Mouse (Mus musculus) v-Abl transformed pro-B cells (cell line): Measurements from ENCODE around the gene Iqschfp.

ENCODE experiments used
- in situ Hi-C, 2 experiments: fragments of 400-800 bp; cut with MboI; formaldehyde crosslinking; loops; one replicate each; pipeline ENCODE4 v1.15.1; 2025; ENCODE audit not compliant: unreplicated experiment in 2 of 2

The Iqschfp gene

DNA sequence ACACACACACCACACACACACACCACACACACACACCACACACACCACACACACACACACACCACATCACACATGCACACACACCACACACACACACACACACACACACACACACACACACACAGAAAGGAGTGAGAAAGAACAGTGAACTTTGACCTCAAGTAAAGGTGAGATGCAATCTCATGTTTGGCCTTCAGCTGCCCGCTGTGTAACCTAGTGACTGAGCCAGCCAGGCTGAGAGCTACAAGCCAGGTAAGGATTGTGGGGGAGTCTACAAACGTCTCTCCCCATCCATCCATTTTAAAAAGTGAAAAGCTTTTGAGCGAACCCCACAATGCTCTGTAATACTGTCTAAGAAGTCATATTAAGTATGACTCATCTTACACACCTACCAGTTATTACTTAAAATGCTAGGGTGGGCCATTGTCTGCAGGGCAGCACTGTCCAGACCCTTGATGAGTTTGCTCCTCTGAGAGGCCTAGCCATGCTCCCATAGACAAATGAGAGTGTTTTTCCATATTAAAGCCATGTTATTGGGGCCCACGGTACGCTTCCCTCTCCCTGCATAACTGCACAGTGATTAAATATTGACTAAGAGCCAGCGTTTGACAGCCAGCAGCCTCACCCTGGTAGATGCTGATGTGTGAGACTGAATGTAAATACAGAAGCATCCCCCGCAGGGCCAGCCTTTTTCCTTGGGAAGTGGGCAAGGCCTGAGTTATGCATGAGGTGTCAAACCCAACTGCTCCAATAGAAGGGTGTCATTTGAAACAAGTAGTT is 621.5 kb downstream of the Iqschfp start:
- in situ Hi-C loops: no loop called here

DNA sequence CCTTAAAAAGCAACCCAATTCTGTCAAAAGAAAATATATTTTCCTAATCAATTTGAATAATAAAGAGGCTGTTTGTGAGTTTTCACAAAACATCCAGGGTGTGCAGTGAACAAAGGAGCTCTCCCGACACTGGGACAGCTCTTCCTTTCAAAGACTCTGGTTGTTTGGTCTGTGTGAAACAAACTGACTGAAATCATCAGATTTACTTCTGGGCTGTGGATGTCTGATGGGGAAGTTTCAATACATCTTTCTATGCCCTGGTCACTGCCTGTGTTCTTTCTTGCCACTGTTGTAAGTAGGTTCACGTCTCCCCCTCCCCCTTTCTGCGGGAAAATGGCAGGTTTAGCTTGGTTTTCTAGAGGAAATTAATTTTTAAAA is 622.1 kb downstream of the Iqschfp start:
- in situ Hi-C loops: no loop called here

DNA sequence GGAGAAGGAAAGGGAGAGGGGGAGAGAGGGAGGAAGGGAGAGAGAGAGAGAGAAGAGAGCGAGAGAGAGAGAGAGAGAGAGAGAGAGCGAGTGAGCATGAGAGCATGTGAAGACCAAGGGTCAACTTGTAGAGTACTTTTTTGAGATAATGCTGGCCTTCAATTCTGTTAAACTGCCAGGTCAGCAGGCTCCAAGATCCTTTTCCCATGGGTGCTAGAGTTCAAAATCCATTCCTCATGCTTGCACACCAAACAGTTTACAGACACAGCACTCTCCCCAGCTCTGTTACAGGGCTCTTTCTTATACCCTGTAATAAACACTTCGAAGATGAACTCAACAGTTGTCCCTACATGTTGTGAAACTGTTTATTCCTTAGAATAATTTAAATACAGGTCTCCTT is 622.7 kb downstream of the Iqschfp start:
- in situ Hi-C loops: no loop called here

DNA sequence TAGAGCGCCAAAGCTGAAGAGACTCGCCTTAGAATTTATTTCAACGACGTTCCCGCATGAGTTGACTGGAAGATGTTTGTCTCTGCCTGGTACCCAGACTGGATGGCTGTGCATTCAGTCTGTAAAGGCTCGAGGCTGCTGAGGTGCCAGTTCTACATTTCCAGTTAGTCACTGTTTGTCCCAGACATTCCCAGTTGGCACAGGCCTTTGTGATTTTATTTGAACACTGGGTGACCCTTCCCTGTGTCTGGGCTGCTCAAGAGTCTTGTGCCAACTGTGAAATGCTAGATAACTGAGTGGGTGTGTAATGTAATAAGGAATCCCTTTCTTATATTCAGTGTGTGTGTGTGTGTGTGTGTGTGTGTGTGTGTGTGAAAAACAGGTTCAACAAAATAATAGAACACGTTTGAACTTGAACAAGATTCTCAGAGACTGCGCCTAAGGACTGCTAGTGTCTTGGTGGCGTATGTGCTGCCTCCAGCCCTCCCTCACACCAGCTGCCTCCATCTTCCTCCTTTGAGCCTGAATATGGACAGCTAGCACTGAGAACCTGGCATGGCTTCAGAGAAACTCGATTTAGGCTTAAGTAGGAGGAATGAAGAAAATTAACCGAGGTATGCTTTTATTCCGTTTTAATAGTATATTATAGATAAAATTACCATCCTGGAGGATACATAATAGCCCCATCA is 624.5 kb downstream of the Iqschfp start:
- in situ Hi-C loops: no loop called here

DNA sequence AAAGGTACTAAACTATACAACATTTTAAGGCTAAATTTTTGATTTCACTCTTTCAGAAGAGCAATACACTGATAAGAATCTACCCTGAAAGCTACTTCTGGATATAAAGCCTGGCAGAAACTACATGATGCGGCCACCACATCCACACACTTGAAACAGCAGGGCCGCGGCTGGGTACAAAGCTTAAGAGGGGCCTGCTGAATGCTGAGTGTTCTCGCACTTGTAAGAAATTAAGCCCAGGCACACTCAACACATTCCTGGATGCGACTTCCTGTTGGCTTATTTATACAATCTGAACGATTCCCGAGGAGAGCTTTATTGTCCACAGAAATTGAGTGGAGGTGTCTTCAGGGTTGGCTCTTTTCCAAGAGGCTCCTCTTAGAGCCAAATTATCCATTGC is 625.2 kb downstream of the Iqschfp start:
- in situ Hi-C loops: no loop called here

DNA sequence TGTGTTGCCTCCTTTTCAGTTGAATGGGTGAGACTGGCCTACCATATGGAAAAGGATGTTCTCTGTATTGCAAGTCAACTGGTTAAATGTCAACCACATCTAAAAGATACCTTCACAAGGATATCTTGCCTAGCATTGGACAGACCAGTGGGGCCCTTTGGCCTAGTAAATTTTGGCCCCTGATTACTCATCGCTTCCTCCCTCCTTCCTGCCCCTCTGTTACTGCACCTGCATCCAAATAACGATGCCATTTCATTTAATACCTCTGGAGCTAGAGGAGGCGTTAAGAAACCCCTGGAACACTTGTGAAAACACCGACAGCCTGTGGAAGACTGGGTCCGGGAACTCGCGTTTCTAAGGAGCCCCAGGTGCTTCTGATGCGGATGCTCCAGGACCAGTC is 626.0 kb downstream of the Iqschfp start:
- in situ Hi-C loops: no loop called here

DNA sequence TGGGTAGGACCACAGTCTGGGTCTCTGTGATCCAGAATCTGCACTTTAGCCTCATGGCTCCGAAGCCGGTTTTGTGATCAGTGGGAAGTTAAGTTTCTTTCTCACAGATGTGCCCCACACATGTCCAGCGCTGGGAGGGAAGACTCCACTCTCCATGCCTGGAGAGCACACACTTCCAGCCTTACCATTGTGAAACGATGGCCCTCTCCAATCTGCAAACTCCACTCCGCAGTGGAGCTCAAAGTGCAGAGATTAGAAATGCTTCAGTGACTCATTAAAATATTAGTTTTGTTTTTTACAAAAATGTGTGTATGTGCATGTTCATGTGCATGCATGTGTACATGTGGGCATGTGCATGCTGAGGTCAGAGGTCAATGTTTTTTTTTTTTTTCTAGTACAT is 626.6 kb downstream of the Iqschfp start:
- in situ Hi-C loops: no loop called here

DNA sequence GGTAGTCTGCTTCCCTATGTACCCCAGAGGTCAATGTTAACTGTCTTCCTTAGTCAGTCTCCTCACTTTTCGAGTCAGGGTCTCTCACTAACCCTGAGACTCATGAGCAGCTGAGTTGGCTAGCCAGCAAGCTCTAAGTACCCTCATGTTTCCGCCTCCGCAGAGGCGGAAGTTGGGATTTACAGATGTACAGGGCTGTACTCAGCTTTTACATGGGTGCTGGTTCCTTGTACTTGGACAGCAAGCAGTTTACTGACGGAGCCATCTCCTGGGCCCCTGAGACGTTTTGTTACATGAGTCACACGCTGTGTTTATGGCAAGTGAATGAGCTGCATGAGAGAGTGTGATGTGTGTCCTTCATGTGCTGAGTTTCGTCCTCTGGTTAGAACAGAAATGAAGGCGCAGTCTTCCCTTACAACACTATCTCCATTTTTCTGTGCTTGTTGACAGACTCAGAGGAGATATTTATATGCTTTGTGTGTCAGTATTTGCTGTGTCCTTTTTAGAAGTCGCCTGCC is 633.4 kb downstream of the Iqschfp start:
- in situ Hi-C loops: no loop called here

DNA sequence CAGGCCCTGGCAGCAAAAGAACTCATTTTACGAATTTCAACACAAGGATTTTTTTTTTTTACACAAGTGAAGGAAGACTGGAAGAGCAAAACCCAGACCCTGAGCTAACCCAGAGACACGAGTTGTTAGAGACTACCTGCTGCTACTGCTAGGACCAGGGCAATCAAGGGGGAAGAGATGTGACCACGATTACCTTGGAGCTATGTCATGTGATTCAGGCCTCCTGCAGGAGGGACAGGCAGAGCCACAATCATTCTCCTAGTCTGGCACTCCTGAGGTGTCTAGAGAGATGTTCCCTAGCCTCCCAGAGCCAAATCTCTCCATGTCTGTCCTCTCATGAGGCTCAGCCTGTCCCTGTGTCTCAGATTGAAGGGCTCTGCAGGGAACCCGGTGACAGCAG is 634.4 kb downstream of the Iqschfp start:
- in situ Hi-C loops: no loop called here

DNA sequence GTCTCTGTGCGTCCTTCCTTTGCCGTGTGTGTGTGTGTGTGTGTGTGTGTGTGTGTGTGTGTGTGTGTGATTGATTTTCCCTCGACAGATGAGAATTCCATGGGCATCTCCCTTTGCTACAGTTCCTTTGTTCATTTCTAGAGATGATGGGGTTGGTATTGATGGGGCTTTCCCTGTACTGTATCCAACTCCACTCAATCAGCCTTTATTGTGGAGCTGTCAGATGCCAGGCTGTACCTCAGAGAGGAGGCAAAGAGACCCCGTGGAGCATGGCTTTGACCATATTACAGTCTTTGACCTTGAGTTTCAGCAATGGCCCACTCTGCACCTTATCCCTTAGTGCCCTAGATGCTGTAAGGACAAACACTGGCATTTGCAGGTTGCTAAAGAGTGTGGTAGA is 635.1 kb downstream of the Iqschfp start:
- in situ Hi-C loops: no loop called here

DNA sequence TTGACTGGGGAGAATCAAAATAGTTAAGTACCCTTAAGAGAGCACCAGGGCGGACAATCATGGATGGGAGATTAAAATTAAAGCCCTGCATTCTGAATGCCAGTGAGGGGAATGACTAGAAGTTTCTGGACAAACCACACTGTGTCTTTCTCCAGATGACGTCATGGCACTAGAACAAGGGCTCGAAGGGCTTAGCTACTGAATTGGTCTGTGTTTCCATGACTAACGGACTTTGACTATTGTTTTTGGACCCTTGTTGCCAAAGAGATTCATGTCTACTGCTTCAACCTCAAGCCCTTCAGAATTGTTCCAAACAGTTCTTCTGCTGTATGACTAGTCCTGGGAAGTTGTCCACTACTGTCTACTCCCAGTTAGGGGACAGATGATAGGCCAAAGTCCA is 639.9 kb downstream of the Iqschfp start:
- in situ Hi-C loops: no loop called here

DNA sequence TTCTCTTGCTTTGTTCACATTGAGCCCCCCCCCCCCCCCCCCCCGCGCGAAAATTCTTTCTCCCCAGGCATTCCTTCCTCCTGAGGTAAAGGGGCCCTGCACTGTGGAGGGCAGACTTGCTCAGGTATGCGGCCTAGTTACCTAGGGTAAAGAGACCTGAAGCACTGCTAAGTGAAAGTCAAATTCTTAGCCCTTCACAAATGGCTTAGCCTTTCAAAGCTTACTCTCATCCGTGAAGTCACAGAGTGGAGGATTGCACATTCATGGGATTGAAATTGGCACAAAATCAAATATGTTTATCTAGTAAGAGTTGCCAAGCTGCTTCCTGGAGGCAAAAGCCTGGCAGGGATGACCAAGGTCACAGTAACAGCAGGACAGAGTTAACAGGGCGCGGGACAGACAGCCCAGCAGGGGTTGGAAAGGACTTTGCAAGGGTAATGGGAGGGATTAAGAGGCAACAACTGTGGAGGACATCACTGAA is 642.6 kb downstream of the Iqschfp start:
- in situ Hi-C loops: no loop called here

DNA sequence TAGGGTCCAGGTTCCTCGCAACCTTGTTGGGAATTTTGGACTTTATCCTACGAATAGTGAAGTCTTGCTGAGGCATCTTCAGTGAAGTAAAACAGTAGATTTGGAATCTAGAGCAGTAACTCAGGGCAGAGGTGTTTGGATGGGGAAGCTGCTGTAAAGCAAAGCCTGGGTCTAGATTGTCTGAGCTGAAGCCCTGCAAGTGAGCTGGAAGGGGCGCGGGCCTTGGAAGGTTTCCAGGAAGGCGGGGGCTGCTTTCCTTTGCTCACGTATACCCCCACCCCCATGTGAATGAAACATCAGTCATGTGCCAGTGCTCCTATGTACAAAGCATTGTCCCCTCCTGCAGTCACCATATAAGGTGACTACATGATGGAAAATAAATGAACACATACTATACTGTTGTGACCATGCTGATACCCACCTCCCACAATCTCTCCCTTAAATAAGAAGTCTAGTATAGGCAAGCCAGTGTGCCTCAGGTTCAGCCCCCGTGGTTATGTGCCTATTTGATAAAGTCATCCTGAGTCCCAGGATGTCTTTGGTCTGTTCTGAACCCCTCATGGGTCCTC is 643.2 kb downstream of the Iqschfp start:
- in situ Hi-C loops: no loop called here

DNA sequence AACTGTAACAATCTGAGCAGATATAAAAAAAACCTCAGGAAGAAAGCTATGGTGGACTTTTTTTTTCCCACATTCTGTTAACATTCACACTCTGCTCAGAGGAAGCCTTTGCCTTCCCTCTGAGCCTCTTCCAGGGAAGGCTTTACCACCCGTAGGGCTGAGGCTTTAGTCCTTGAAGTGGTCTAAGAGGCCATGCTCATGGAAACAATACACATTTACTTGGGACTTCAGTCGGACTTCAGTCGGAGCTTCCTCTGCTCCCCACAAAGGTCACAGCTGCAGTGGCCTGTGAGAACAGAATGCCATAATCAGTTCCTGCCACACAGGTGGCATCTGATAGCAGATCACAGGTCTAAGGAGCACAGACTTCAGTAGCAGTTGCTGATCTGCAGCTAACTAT is 644.0 kb downstream of the Iqschfp start:
- in situ Hi-C loops: no loop called here

DNA sequence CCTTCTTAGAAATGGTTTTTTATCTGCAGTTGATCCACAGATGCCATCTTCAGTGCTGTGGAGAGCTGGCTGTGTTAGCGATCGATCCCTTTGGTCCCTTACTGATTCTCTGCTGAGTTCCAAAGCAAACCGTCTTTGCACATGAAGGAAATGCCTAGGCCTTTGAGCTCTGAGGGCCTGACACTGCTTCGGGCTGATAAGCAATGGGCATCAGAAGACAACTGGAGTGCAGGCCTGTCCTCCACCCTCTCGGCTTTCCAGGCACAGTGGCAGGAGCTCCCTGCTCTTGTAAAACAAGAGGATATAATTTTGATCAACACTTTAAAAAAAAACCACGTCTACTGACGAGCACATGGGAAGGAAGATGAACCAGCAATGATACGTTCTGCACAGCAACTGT is 649.7 kb downstream of the Iqschfp start:
- in situ Hi-C loops: no loop called here

DNA sequence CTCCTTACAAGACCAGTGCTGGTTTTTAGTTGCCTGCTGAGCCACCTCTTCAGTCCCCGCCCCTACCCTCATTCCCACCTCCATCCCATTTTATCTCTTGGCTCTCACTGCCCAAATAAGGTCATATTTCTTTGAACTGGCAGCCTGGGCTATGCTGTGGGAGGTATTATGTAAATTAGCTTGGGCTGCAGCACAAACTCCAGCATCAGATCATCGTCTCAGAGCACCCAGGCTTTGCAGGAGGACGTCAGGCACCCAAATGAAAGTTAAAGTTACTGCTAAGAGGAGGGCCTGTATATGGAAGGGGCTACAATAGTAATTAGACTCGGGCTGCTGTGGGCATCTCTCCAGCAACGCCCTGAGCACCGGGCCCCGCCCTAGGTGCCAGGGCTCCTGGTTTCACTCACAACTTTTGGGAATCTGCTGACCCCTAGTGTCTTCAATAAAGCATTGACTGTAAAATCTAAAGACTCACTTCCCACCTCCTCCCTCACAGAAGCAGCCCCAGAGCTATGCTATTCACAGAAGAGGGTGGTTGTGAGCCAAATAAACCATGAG is 651.0 kb downstream of the Iqschfp start:
- in situ Hi-C loops: no loop called here

DNA sequence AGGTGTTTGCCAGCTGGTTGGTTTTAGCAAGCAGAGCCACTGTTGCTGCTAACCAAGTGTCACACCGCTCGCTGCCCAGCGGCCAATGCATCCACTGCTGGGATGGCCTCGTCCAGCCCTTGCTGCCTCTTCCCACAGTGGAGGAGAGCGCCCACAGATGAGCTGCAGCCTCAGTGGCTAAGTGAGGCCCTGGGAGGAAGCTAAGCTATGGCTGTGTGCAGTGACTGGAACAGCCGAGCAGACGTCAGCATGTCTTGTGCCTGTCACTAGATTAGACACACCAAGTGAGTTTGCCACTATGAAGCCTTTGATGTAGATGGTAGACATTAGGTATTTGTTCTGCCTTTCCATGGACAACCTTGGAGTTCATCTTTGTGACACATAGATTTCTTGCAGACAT is 652.8 kb downstream of the Iqschfp start:
- in situ Hi-C loops: no loop called here

DNA sequence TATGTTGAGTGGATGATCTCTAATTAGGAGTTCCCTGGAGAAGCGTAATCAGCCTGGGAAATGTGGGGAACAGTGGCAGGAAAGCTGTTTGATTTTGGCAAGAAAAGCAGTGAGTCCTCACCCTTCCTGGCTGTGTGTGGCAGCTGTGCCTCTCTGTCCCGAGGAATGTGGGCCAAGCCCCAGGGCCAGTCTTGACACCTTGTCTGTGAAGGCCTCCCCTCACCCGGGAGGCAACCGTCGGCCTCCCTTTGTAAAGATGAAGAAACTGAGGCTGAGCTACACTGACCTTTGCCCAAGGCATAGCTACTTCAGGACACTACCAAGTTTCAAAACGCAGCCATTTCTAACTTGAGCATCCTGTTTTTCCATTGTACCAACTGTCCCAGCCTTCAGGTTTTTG is 653.9 kb downstream of the Iqschfp start:
- in situ Hi-C loops: no loop called here

DNA sequence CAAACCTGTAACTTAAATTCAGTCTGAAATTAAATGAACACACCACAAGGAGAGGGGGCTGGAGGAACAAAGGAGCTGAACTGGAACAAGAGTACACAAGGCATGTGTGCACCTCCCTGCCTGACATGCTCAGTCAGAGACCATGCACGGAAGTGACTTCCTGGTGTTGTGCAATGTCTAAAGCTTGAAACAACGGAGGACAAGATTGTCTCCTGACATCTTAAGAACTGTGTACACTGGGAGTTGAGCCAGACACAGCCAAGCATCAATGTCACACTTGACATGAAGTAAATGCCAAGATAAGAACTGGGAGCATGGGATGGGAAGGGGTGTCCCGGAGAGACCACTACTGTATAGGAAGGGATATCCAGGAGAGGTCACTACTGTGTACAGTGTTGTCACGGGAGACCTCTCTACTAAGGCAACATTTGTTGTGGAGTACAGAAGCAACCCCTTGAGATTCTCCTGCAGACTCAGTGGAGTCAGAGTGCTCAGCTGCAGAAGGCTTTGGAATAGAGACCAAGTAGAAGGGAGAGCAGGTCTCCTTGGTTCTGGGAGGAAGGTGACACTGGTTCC is 663.1 kb downstream of the Iqschfp start:
- in situ Hi-C loops: loop anchor here in 1 of 2 experiments (25.0 kb wide), 1 partner anchor 1332 kb away; no protein-coding TSS in a partner anchor

DNA sequence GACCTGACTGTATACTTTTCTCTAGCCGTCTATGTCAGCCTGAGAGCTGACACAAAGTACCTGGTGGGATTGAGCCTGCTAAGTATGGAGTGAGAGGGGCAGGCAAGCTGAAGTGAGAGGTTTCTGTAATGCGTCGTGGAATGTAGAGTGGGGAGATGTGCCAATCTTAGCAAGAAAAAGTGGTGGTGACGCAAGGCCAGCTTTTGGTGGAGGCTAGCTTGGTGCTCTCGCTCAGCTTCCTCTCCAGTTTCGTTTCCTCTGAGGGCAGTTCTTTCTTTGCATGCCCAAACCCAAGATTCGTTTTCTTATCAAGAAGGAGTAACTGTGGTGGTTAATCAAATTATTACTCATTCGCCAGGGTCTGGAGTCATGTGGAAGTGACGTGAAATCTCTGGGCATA is 664.9 kb downstream of the Iqschfp start:
- in situ Hi-C loops: loop anchor here in 1 of 2 experiments (25.0 kb wide), 1 partner anchor 1330 kb away; no protein-coding TSS in a partner anchor

DNA sequence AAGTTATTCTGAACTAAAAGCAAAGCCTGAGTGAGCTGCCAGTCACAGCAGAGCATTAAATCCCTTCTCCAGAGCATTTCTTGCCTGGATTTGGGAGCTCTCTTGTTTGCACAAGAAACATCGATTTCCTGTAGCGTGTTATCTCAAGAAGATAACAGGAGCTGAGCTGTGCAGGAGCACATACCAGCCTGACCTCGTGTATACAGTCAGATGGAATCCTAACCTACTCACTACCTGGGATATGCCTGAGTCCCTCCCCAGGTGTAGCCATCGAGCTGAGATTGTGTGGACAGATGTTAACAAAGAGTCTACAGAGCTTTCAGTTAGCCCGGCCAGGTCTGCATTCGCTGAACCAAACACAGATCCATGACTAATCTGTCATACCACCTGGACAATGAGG is 666.7 kb downstream of the Iqschfp start:
- in situ Hi-C loops: loop anchor here in 1 of 2 experiments (25.0 kb wide), 1 partner anchor 1329 kb away; no protein-coding TSS in a partner anchor
